Mouse (Mus musculus) activated CD4-positive, CD25-positive, alpha-beta regulatory T cell (primary cell): Measurements from ENCODE around the gene Sox4. TPM values are rescaled to one million over a fixed set of nuclear protein-coding genes. Genes with fewer than 3 reads are reported as not detected.

ENCODE experiments used
- polyA plus RNA-seq, 2 experiments: library from polyadenylated mRNA; unstranded; fragments of 100-300 nt; shearing (Covaris generic); gene quantifications; one replicate each; pipeline ENCODE4 v1.2.1; 2017

Sox4 gene
- 1 to 10 TPM; 3.6 to 7.1 TPM for polyA plus RNA-seq

DNA sequence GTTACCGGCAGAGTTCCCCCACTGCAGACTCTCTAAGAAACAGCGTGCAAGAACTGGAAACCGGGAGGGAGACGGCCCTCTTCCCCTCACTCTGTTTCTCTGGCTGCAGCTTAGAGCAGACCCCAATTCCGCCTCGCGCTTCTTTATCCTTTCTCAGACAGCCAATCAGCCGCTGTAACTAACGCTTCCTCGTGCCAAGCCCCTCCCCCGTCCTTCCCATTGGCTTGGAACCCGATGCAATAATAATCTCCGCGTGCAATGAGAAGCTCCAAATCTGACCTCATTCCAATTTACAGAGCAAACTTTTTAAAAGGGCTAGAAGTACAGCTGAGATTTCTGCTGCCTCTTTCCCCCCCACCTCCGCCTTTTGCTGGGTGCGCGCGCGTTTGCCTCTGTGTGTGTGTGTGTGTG is at the start of gene Sox4:
Gene Sox4, minus strand, starts transcription at position 133 of the 411 bp plus-strand sequence.

